Mouse (Mus musculus) frontal cortex, adult (tissue): ENCODE data around the gene Rbm44.

Source experiments
- ATAC-seq: cut with Nextera tagmentation; 2 replicates; pipeline ENCODE4 v1.9.2; 2017; ENCODE audit warnings: mild to moderate bottlenecking, moderate library complexity, mixed read lengths; ENCODE audit not compliant: low TSS enrichment

Gene Rbm44

GRCm38 (mm10) chr1:91179533-91180173 lies 34.8 kb downstream of the Rbm44 start, which contains the start of gene Ramp1:
Gene Ramp1 (plus strand): TSS chr1:91179822.
- ATAC-seq: peak; percentile 67

DNA sequence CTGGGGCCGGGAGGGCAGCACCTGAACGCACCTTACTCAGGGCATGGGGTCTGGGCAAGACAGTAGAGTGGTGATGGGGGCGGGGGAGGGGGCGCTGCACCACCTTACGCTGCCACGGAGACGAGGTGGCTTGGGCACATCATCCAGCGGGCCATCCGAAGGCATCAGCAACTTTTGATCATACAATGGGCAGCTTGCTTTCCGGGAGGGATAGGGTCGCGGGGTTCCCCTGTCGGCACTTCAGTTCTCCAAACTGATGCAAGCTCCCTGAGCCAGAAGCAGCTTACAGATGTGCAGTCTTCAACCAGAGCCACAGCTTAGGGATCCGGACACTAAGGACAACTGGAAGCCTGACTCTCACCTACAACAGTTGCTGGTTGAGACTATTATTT lies 35.3 kb downstream of the Rbm44 start:
- ATAC-seq: no peak

DNA sequence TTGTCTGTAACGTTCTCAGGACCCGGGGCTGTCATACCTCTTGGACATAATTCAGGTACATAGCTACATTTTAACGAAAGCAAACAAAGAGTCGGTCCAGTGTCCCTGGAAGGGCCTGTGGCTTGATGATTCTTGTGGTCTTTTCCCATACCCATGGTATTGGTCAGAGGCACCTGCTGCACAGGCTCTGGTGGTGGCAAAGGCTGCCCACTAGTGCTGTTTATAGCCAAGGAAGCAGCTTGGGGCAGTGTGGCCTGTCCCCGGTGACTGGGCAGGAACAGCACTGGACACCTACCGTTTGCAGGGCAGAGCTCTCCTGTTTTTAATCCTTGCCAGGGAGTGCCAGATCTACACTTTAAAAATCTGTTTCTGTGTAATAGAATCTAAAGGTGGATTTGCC lies 35.8 kb downstream of the Rbm44 start:
- no peak for ATAC-seq

- no peak for ATAC-seq
Measured at GRCm38 (mm10) chr1:91181261-91181660, 36.4 kb downstream of the Rbm44 start.

- peak; percentile 17; the same call in 1 of the 2 replicates for ATAC-seq
Measured at GRCm38 (mm10) chr1:91181784-91182450, 37.0 kb downstream of the Rbm44 start.

DNA sequence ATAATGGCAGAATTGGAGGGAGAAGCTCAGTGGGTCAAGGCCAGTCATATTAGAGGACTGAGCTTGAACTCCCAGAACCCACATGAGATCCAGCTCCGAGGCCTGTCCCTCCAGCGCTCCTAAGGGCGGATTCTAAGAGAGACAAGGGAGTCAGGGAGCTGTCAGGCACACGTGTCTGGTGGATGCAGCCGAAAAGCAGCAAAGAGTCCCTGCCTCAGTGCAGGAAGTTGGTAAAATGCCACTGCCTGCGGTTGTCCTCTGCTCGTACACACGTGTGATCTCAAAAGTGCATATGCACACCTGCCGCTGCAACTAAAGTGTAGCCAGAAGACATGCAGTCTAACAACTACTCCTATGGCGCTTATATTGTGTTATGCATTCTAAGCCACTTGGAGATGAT lies 38.4 kb downstream of the Rbm44 start:
- ATAC-seq: no peak

DNA sequence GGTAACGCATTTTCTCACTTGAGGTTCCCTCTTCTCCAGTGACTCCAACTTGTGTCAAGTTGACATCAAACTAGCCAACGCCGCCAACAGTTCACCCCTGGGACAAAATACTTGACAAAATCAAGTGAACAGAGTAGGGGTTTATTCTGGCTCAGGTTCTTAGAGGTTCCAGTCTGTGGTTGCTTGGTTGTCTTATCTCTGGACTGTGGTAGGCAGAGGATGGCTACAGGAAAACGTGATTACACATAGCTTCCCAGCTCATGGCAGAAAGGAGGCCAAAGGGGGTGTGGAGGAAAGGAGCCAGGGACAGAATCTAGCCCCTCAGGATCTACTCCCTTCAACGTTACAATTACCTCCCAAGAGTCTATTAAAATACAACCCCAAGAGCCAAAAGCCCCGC lies 41.8 kb downstream of the Rbm44 start:
- no peak for ATAC-seq

- no peak for ATAC-seq
Measured at GRCm38 (mm10) chr1:91187315-91187714, 42.4 kb downstream of the Rbm44 start.

GRCm38 (mm10) chr1:91187786-91188640 lies 43.1 kb downstream of the Rbm44 start:
- ATAC-seq: no peak

DNA sequence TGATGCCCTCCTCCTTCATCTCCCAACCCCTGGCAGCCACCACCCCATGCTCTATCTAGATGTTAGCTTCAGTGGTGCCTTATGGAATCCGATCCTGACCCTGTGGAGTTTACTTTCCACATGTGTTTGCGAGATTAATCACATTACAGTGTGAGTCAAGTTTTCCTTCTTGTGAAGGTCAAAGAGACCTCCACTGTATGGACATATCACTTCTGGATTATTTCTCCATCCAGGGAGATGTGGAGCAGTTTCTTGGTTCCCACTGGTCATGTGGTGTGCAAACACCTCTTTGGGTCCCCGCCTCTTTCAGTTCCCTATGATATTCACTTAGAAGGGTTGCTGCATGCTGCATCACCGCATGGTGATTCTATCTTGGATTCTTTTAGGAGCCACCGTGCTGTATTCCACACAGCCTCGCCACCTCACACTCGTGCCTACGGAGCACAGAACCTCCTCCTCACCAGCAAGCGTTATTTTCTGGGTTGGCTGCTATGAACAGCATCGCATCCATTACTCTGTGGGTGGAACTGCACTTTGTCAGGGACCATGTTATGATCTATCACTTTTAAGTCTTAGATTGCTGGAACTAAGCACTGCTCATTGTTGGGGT lies 44.1 kb downstream of the Rbm44 start:
- peak; percentile 74 for ATAC-seq

GRCm38 (mm10) chr1:91192184-91192583 lies 47.3 kb downstream of the Rbm44 start:
- ATAC-seq: peak; percentile 38; the same call in 1 of the 2 replicates

- ATAC-seq: peak; percentile 21
Measured at GRCm38 (mm10) chr1:91193242-91193641, 48.4 kb downstream of the Rbm44 start.

- ATAC-seq: no peak
Measured at GRCm38 (mm10) chr1:91193680-91194079, 48.8 kb downstream of the Rbm44 start.

GRCm38 (mm10) chr1:91199793-91200192 lies 54.9 kb downstream of the Rbm44 start:
- peak; percentile 51 for ATAC-seq

- no peak for ATAC-seq
Measured at GRCm38 (mm10) chr1:91201122-91201521, 56.2 kb downstream of the Rbm44 start.

DNA sequence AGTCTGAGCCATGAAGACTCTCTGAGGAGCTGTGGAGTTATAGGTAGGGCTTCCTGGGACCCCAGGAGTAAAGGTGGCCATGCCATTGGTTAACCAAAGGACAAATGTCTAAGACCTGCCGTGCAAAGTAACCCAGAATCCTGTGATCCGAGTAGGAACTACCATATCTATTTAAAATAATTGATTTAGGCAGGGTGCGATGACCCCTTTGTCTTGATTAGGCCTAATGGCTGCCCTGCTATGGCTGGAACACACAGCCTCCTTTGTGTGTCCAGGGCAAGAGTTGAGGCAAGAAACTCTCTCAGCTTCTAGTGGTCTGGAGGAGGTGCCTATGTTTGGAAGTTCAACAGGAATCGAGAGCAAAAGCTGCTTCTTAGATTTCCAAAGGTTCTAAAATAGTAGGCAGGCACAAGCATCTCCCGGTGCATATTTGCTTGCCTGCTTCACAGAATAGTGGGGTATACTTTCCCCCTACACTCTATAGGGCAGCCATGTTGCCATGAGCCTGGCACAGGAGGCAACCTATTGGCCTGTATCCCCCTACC lies 59.4 kb downstream of the Rbm44 start:
- ATAC-seq: peak; percentile 38; the same call in 1 of the 2 replicates

DNA sequence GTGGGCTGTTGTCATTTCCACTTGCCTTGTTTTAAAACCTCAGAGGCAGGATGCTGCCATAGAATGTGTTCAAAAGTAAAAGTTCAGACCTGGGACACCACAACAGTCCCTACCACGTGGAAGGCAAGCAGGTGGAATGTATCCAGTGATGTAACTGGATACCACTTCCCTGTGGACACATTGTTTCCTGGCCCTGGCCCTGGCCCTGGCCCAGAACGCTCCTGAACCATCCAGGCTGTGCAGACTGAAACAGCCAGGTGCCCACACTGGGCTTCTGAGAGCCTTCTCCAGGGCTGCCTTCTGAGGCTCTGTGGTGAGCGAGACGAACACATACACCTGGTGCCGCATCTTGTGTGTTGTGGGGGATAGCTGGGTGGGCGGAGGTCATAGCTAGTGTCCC lies 60.8 kb downstream of the Rbm44 start:
- ATAC-seq: no peak

- no peak for ATAC-seq
Measured at GRCm38 (mm10) chr1:91206336-91206735, 61.4 kb downstream of the Rbm44 start.

DNA sequence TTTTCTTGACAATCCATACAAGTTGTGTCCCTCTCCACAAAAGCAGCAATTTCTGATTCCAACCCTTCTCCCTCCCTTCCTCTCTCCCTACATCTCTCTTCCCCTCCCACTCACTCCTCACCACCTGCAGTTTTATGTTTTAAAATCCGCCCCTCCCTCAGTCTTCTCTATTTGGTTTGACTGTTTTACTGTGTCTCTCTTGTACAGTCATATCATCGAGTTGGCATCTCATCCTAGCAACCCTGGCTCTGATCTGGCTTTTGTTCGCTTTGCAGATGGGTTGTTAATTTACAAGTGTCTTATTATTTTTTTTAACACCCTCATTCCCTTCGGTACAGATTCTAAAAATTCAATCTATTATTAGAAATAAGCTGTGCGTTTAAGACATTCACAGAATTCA lies 62.0 kb downstream of the Rbm44 start:
- ATAC-seq: no peak

- no peak for ATAC-seq
Measured at GRCm38 (mm10) chr1:91207334-91208074, 62.6 kb downstream of the Rbm44 start.

GRCm38 (mm10) chr1:91209343-91209742 lies 64.5 kb downstream of the Rbm44 start:
- ATAC-seq: peak; percentile 42
